Mouse (Mus musculus): ENCODE results near the gene Abcc3. TPM values are rescaled to one million over a fixed set of nuclear protein-coding genes. Genes with fewer than 3 reads are reported as not detected.

Gene Abcc3
- polyA plus RNA-seq, 1 experiment = 43.8 TPM

DNA sequence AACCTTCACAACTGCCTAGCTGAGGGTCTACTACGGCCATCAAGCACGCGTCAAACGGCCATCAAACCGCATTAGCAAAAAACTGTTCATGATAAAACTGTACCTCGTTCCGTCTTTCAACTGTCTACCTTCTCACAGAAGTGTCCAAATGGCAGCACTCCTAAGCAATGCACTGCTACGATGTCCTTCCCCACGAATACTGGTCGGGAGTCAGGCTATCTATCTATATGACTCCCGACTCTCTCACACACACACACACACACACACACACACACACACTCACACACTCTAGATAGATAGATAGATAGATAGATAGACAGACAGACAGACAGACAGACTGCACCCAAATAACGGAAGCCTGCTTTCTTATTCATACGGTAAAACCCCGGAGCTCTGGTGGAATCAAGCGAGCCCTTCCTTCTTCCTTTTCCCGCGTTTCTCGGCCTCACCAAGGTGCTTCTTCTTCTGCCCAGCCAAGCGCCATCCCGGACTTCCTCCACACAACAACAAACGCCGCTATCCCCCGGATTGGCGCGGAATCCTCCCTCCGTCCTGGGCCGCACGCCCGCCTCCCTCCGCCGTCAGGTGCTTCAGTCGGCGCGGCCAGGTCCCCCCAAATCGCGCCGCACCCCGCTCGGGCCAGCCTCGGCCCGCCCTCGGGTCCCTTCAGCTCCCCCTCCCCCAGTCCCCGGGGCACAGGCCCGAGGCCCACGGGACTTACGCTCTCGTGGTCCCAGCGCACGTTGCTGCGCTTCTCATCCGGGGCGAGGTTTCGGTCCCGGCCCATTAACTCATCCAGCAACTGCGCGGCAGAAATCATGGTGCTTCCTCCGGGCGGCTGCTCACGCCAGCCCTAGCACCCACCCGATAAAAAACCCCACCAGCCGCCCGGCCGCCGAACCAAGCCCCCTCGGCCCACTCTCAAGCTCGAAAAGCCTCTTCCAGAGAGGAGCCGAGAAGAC is 71.5 kb downstream of the Abcc3 start:
- under 1% methylated on average over 67 of the region's 67 CpGs for WGBS

GRCm38 (mm10) chr11:94318056-94318455 is 74.7 kb downstream of the Abcc3 start:
- H3K4me1 ChIP-seq (ENCODE audit: control insufficient read depth, insufficient read depth, low read length) = peaks cover 34% of the 10 kb centered on the region

More for the DNA sequence above, 71.5 kb downstream of the Abcc3 start:
- Histone ChIP-seq H3K27ac (ENCODE audit: insufficient read depth, low read depth, low read length) (peak overlapping the region; percentile 83), H3K4me3 (ENCODE audit: insufficient read depth, low read depth, low read length) (peak overlapping the region; percentile 87), H3K4me1 (ENCODE audit: control insufficient read depth, insufficient read depth, low read length) (peaks cover 24% of the 10 kb centered on the region; the same call in 1 of the 2 replicates), H3K36me3 (ENCODE audit: control insufficient read depth, insufficient read depth, low read length) (peaks cover 1% of the 10 kb centered on the region; the same call in 1 of the 2 replicates), H3K27me3 (replicated peaks; ENCODE audit: control insufficient read depth, insufficient read depth, low read length) (no peaks in the 10 kb centered on the region)
- DNase-seq = no peak
- TF ChIP-seq CTCF (conservative IDR thresholded peaks at IDR 0.05; ENCODE audit: insufficient read depth, insufficient read length, low read depth, low read length) (no peak), POLR2A (IDR thresholded peaks at IDR 0.05; ENCODE audit: low read depth, low read length) (no peak)

DNA sequence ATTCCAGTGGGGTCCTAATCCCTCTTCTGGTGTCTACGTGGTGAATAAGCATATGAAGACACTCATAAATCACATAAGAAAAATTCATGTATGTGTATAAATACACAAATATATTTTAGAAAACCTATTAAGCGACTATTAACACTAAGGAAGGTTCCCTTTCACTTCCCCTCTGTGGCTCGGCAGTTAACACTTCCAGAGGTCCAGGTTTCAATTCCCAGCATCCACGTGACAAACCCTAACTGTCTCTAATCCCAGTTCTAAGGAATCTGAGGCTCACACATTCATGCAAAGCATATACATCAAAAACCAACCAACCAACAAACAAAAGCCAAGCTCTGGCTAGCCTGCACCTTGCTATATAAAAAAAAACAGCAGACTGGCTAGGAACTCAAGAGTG is 75.3 kb downstream of the Abcc3 start:
- H3K4me3 ChIP-seq (ENCODE audit: insufficient read depth, low read depth, low read length) = no peak overlapping the region
- TF ChIP-seq POLR2A (IDR thresholded peaks at IDR 0.05; ENCODE audit: low read depth, low read length) = no peak
- TF ChIP-seq CTCF (conservative IDR thresholded peaks at IDR 0.05; ENCODE audit: insufficient read depth, insufficient read length, low read depth, low read length) = no peak
- no peak for DNase-seq
- WGBS = 34% methylated on average over 4 of the region's 4 CpGs
- H3K27ac ChIP-seq (ENCODE audit: insufficient read depth, low read depth, low read length) = no peak overlapping the region
- no peaks in the 10 kb centered on the region for H3K27me3 ChIP-seq (replicated peaks; ENCODE audit: control insufficient read depth, insufficient read depth, low read length)
- peaks cover 1% of the 10 kb centered on the region; the same call in 1 of the 2 replicates for H3K36me3 ChIP-seq (ENCODE audit: control insufficient read depth, insufficient read depth, low read length)
- peaks cover 32% of the 10 kb centered on the region for H3K4me1 ChIP-seq (ENCODE audit: control insufficient read depth, insufficient read depth, low read length)

More at GRCm38 (mm10) chr11:94318056-94318455, 74.7 kb downstream of the Abcc3 start:
- H3K27me3 ChIP-seq (replicated peaks; ENCODE audit: control insufficient read depth, insufficient read depth, low read length) = no peaks in the 10 kb centered on the region
- no peak overlapping the region for H3K27ac ChIP-seq (ENCODE audit: insufficient read depth, low read depth, low read length)
- DNase-seq = no peak
- 61% methylated on average over 5 of the region's 5 CpGs for WGBS
- H3K36me3 ChIP-seq (ENCODE audit: control insufficient read depth, insufficient read depth, low read length) = peaks cover 1% of the 10 kb centered on the region; the same call in 1 of the 2 replicates
- no peak overlapping the region for H3K4me3 ChIP-seq (ENCODE audit: insufficient read depth, low read depth, low read length)
- TF ChIP-seq CTCF (conservative IDR thresholded peaks at IDR 0.05; ENCODE audit: insufficient read depth, insufficient read length, low read depth, low read length) = no peak
- no peak for TF ChIP-seq POLR2A (IDR thresholded peaks at IDR 0.05; ENCODE audit: low read depth, low read length)

DNA sequence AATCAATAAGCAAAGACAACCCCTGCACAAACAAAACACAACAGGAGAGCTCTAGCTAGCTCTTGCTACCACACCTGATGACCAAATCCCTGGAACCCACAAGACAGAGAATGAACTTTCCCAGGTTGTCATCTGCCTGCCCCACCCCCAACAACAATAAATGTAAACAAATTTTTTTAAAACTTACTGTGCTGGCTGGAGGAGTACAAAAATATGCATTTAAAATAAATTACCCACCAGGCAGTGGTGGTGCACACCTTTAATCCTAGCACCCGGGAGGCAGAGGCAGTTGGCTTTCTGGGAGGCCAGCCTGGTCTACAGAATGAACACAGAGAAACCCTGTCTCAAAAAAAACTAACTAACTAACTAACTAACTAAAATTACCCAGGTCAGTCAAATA is 75.8 kb downstream of the Abcc3 start:
- H3K27me3 ChIP-seq (replicated peaks; ENCODE audit: control insufficient read depth, insufficient read depth, low read length) = no peaks in the 10 kb centered on the region
- H3K4me3 ChIP-seq (ENCODE audit: insufficient read depth, low read depth, low read length) = no peak overlapping the region
- no peak for DNase-seq
- 50% methylated on average over 1 of the region's 1 CpGs for WGBS
- peaks cover 1% of the 10 kb centered on the region; the same call in 1 of the 2 replicates for H3K36me3 ChIP-seq (ENCODE audit: control insufficient read depth, insufficient read depth, low read length)
- TF ChIP-seq POLR2A (IDR thresholded peaks at IDR 0.05; ENCODE audit: low read depth, low read length) (no peak), CTCF (conservative IDR thresholded peaks at IDR 0.05; ENCODE audit: insufficient read depth, insufficient read length, low read depth, low read length) (no peak)
- no peak overlapping the region for H3K27ac ChIP-seq (ENCODE audit: insufficient read depth, low read depth, low read length)
- H3K4me1 ChIP-seq (ENCODE audit: control insufficient read depth, insufficient read depth, low read length) = peaks cover 31% of the 10 kb centered on the region

DNA sequence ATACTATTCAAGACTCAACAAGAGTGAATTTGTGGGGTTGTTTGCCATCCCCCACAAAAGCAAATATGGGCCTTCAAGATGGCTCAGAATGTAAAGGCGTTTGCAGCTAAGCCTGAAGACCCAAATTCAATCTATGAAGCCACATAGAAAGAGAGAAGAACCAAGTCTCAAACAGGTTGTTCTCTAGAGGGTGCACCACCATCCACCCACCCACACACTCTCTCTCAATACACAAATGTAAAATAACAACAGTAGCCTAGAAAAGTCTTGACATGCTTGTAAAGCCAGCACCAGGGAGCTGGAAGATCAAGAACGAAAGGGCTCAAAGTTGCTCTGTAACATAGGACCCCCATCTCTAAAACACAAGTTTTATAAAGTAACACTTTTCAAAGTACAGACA is 76.3 kb downstream of the Abcc3 start:
- H3K4me3 ChIP-seq (ENCODE audit: insufficient read depth, low read depth, low read length) = no peak overlapping the region
- no peak overlapping the region for H3K27ac ChIP-seq (ENCODE audit: insufficient read depth, low read depth, low read length)
- no peak for DNase-seq
- 66% methylated on average over 2 of the region's 2 CpGs for WGBS
- H3K4me1 ChIP-seq (ENCODE audit: control insufficient read depth, insufficient read depth, low read length) = peaks cover 31% of the 10 kb centered on the region
- no peaks in the 10 kb centered on the region for H3K27me3 ChIP-seq (replicated peaks; ENCODE audit: control insufficient read depth, insufficient read depth, low read length)
- peaks cover 1% of the 10 kb centered on the region; the same call in 1 of the 2 replicates for H3K36me3 ChIP-seq (ENCODE audit: control insufficient read depth, insufficient read depth, low read length)
- no peak for TF ChIP-seq POLR2A (IDR thresholded peaks at IDR 0.05; ENCODE audit: low read depth, low read length)
- no peak for TF ChIP-seq CTCF (conservative IDR thresholded peaks at IDR 0.05; ENCODE audit: insufficient read depth, insufficient read length, low read depth, low read length)

DNA sequence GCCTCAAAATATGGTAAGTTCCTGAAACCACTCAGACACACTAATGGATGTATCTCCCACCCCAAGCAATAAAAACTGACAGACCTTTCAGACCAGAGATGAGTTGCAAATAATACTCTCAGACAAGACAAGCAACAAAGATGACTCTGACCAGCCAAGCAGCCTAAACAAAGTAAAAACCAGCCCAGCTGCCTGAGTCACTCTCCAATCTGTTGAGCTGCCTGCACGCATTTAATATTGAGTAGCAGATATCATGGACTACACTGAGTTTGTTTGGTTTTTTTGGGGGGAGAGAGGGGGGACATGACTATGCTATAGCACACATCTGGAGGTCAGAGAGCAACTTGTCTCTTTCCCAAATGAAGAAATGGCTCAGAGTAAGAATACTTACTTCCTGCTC is 77.5 kb downstream of the Abcc3 start:
- no peak overlapping the region for H3K4me3 ChIP-seq (ENCODE audit: insufficient read depth, low read depth, low read length)
- H3K4me1 ChIP-seq (ENCODE audit: control insufficient read depth, insufficient read depth, low read length) = peaks cover 35% of the 10 kb centered on the region
- no peak for DNase-seq
- no peak overlapping the region for H3K27ac ChIP-seq (ENCODE audit: insufficient read depth, low read depth, low read length)
- H3K36me3 ChIP-seq (ENCODE audit: control insufficient read depth, insufficient read depth, low read length) = peaks cover 1% of the 10 kb centered on the region; the same call in 1 of the 2 replicates
- TF ChIP-seq CTCF (conservative IDR thresholded peaks at IDR 0.05; ENCODE audit: insufficient read depth, insufficient read length, low read depth, low read length) (no peak), POLR2A (IDR thresholded peaks at IDR 0.05; ENCODE audit: low read depth, low read length) (no peak)
- no peaks in the 10 kb centered on the region for H3K27me3 ChIP-seq (replicated peaks; ENCODE audit: control insufficient read depth, insufficient read depth, low read length)
- 50% methylated on average over 1 of the region's 1 CpGs for WGBS

DNA sequence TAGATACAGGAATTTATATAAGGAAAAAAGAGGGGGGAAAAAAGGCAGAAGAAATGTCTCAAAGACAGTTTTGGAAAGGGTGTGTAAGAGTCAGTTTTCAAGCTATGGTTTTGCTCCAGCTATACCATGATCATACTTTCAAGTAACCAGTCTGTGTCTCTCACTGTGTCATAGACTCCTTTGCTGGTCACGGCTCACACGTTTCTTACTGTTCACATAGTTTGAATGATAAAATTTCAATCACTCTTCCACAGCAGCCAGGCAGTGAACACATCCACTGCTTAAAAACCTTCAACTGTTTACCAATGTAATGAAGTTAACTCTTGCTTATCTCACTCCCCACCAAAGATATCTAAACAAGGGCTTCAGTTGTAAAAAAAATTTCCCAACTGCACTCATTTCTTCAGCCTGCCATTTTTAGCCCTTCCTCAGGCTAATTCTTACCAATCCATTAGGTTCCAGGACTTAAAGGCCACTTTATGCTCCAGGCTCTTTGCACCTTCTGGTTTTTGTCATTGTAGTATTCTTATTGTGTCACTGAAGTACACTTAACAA is 78.6 kb downstream of the Abcc3 start:
- Histone ChIP-seq H3K36me3 (ENCODE audit: control insufficient read depth, insufficient read depth, low read length) (peaks cover 1% of the 10 kb centered on the region; the same call in 1 of the 2 replicates), H3K4me1 (ENCODE audit: control insufficient read depth, insufficient read depth, low read length) (peaks cover 28% of the 10 kb centered on the region), H3K4me3 (ENCODE audit: insufficient read depth, low read depth, low read length) (no peak overlapping the region), H3K27ac (ENCODE audit: insufficient read depth, low read depth, low read length) (no peak overlapping the region), H3K27me3 (replicated peaks; ENCODE audit: control insufficient read depth, insufficient read depth, low read length) (no peaks in the 10 kb centered on the region)
- WGBS = 31% methylated on average over 2 of the region's 2 CpGs
- no peak for TF ChIP-seq CTCF (conservative IDR thresholded peaks at IDR 0.05; ENCODE audit: insufficient read depth, insufficient read length, low read depth, low read length)
- no peak for DNase-seq

Data from kidney, adult 2 months (tissue).